Mouse (Mus musculus) midbrain, embryonic 16.5 days (tissue): Measurements from ENCODE around the gene Zfp523. TPM values are rescaled to one million over a fixed set of nuclear protein-coding genes. Genes with fewer than 3 reads are reported as not detected.

Experiments used
- ATAC-seq: fragments of 200-750 bp; cut with Nextera tagmentation; 2 replicates; pipeline ENCODE4 v1.8.0; 2017; ENCODE audit warnings: moderate TSS enrichment
- H3K27ac ChIP-seq: fragments of 300-500 bp; sonication (generic); 2 replicates; pipeline ENCODE4 v1.5.1; 2014; ENCODE audit warnings: mild to moderate bottlenecking, low read length, mixed read lengths
- H3K27me3 ChIP-seq: fragments of 300-500 bp; sonication (generic); 2 replicates; pipeline ENCODE4 v1.6.1; 2014; ENCODE audit warnings: low read depth, low read length, mixed read lengths; ENCODE audit not compliant: control insufficient read depth, insufficient read depth
- H3K36me3 ChIP-seq: fragments of 300-500 bp; sonication (generic); 2 replicates; pipeline ENCODE4 v1.6.1; 2014; ENCODE audit warnings: mild to moderate bottlenecking, low read length, moderate library complexity, mixed read lengths; ENCODE audit not compliant: control insufficient read depth, insufficient read depth
- H3K4me1 ChIP-seq: fragments of 300-500 bp; sonication (generic); 2 replicates; pipeline ENCODE4 v1.6.1; 2014; ENCODE audit warnings: mild to moderate bottlenecking, low read length, mixed read lengths; ENCODE audit not compliant: control insufficient read depth, insufficient read depth
- H3K4me2 ChIP-seq: fragments of 300-500 bp; sonication (generic); 2 replicates; pipeline ENCODE4 v1.6.1; 2014; ENCODE audit warnings: mild to moderate bottlenecking, low read length, mixed read lengths
- H3K4me3 ChIP-seq: fragments of 300-500 bp; sonication (generic); 2 replicates; pipeline ENCODE4 v1.5.1; 2014; ENCODE audit warnings: low read depth, mild to moderate bottlenecking, low read length, moderate library complexity, mixed read lengths
- H3K9ac ChIP-seq: fragments of 300-500 bp; sonication (generic); 2 replicates; pipeline ENCODE4 v1.6.1; 2014; ENCODE audit warnings: low read depth, low read length, mixed read lengths
- H3K9me3 ChIP-seq: fragments of 300-500 bp; sonication (generic); replicated peaks from 2 replicates; pipeline ENCODE4 v1.6.1; 2014; ENCODE audit warnings: mild to moderate bottlenecking, low read length, mixed read lengths; ENCODE audit not compliant: control insufficient read depth, poor library complexity, severe bottlenecking
- WGBS: fragments of 180-500 bp; shearing (Covaris S2); extraction: QIAGEN DNeasy Blood & Tissue Kit; methylation state at CpG from one replicate; pipeline ENCODE4 v1.1.7; 2014; 5-methylcytosine and 5-hydroxymethylcytosine counted together
- polyA plus RNA-seq: library from polyadenylated mRNA; unstranded; fragments of >200 nt; fragmentation: Nextera tagmentation; extraction: Ambion mirVana; gene quantifications from 2 replicates; pipeline ENCODE4 v1.2.1, GENCODE M21; 2015

The Zfp523 gene
- polyA plus RNA-seq, 1 experiment from 2014 or later: 42.1 TPM

DNA sequence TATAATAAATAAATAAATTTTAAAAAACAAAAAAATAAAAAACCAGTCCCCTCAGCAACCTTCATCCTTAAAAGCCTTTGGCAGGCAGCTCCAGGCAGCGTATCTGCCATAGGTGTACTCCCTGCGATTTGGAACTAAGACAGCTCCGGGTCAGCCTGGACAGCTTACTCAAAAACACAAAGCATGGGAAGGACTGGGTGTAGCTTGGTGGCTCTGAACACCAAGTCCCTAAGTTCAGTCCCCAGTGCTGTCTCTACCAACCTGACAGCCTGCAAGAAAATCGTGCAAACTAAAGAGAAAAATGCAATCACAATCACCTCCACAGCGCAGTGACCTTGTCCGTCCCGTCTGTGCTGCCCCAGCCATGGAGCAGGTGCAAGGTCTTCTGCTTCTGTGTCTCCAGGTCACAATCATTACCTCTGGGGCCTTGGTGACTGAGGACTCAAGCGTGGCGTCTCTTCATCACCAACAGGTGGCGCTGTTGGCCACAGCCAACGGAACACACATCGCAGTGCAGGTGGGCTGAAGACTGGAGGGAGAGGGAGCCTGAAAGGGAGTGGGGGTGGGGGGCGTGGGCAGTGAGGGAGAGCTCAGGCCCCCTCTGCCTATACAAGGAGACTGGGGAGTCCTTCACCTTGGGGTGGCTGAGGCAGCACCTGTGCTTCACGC lies 27.3 kb downstream of the Zfp523 start:
- H3K36me3 ChIP-seq: peaks cover 27% of the 10 kb centered on the region
- no peak overlapping the region for H3K9ac ChIP-seq
- no peak overlapping the region for H3K4me3 ChIP-seq
- 40% methylated on average over 14 of the region's 14 CpGs for WGBS
- no peak overlapping the region for H3K4me2 ChIP-seq
- no peak for ATAC-seq
- H3K4me1 ChIP-seq: no peaks in the 10 kb centered on the region
- no peak overlapping the region for H3K27ac ChIP-seq
- no peaks in the 10 kb centered on the region for H3K9me3 ChIP-seq
- no peaks in the 10 kb centered on the region for H3K27me3 ChIP-seq

- WGBS: 90% methylated on average over 8 of the region's 8 CpGs
- H3K27me3 ChIP-seq: no peaks in the 10 kb centered on the region
Measured at GRCm38 (mm10) chr17:28205443-28205842, 28.5 kb downstream of the Zfp523 start.

GRCm38 (mm10) chr17:28207092-28207491 lies 30.2 kb downstream of the Zfp523 start:
- 0 out of 2 replicates have a peak, but pooled peaks cover 7% of the 10 kb centered on the region for H3K36me3 ChIP-seq
- 72% methylated on average over 8 of the region's 8 CpGs for WGBS
- no peaks in the 10 kb centered on the region for H3K9me3 ChIP-seq
- no peak overlapping the region for H3K4me2 ChIP-seq
- no peak overlapping the region for H3K27ac ChIP-seq
- H3K27me3 ChIP-seq: no peaks in the 10 kb centered on the region
- H3K4me3 ChIP-seq: no peak overlapping the region
- H3K9ac ChIP-seq: no peak overlapping the region
- ATAC-seq: no peak
- H3K4me1 ChIP-seq: no peaks in the 10 kb centered on the region

More at GRCm38 (mm10) chr17:28205443-28205842, 28.5 kb downstream of the Zfp523 start:
- ATAC-seq: no peak
- no peaks in the 10 kb centered on the region for H3K9me3 ChIP-seq
- no peaks in the 10 kb centered on the region for H3K4me1 ChIP-seq
- H3K4me3 ChIP-seq: no peak overlapping the region
- H3K4me2 ChIP-seq: no peak overlapping the region
- H3K36me3 ChIP-seq: peaks cover 19% of the 10 kb centered on the region
- no peak overlapping the region for H3K9ac ChIP-seq
- H3K27ac ChIP-seq: no peak overlapping the region

- Histone ChIP-seq H3K27ac (no peak within 1 kb of the TSS; the same call in 1 of the 2 replicates), H3K9me3 (no peaks in the 10 kb centered on the region), H3K36me3 (0 out of 2 replicates have a peak, but pooled peaks cover 7% of the 10 kb centered on the region), H3K4me2 (peak within 1 kb of the TSS; percentile 32), H3K9ac (peak within 1 kb of the TSS; percentile 8; the same call in 1 of the 2 replicates), H3K4me3 (peak within 1 kb of the TSS; percentile 8; the same call in 1 of the 2 replicates), H3K4me1 (no peaks in the 10 kb centered on the region), H3K27me3 (no peaks in the 10 kb centered on the region)
- ATAC-seq: peak; percentile 50; the same call in 1 of the 2 replicates
- 24% methylated on average over 26 of the region's 26 CpGs for WGBS
Measured at GRCm38 (mm10) chr17:28207591-28208313, 30.8 kb downstream of the Zfp523 start, which contains the start of gene Def6. Def6 (plus strand) TSS chr17:28207778.

DNA sequence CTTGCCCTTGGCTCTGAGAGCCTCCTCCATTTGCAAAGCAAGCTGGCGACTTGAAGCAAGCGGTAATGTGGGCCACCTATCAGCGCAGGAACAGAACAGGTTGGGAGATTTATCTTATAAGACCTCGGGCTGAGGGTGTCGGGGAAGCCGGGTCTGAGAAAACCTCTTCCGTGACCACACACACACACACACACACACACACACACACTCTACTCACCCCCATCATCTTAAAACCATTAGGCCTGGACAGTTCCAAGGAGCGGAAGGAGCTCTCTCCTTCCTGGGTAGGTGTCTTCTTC lies 31.3 kb downstream of the Zfp523 start:
- Histone ChIP-seq H3K36me3 (0 out of 2 replicates have a peak, but pooled peaks cover 4% of the 10 kb centered on the region), H3K4me2 (peak overlapping the region; percentile 32), H3K4me1 (no peaks in the 10 kb centered on the region), H3K27me3 (no peaks in the 10 kb centered on the region), H3K9ac (no peak overlapping the region), H3K9me3 (no peaks in the 10 kb centered on the region), H3K27ac (no peak overlapping the region), H3K4me3 (no peak overlapping the region; the same call in 1 of the 2 replicates)
- whole genome bisulfite sequencing: 84% methylated on average over 8 of the region's 8 CpGs
- ATAC-seq: no peak

DNA sequence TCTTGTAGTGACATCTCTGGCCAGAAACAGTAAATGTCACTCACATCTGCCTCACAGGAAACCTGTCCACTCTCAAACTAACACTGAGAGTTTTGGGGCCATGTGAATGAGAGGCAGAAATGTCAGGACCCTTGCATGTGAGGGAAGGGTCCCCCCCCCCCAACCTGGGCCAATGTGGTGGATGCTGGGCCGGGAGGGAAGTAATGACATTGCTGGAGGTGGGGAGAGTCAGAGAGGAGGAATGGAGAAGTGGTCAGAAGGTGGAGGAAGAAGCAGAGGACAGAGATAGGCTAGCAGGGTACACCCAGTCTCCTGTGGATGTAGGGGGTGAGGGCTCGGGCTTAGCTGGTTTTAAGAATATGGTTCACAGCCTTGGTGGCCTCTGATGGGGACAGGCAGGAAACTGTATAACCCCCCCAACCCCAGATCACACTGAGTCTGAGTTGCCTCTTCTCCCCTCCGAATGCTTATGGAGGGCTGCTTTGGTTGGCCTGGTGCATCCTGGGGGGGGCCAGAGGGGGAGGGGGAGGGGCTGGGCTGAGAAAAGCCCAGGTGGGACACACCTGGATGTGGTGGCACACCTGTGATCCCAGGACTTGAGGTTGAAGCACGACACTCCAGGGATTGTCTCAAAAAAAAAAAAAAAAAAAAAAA lies 32.7 kb downstream of the Zfp523 start:
- Histone ChIP-seq H3K4me3 (no peak overlapping the region), H3K27ac (no peak overlapping the region), H3K9me3 (no peaks in the 10 kb centered on the region), H3K4me2 (no peak overlapping the region), H3K36me3 (0 out of 2 replicates have a peak, but pooled peaks cover 4% of the 10 kb centered on the region), H3K9ac (no peak overlapping the region), H3K27me3 (no peaks in the 10 kb centered on the region), H3K4me1 (no peaks in the 10 kb centered on the region)
- 72% methylated on average over 4 of the region's 4 CpGs for WGBS
- ATAC-seq: no peak

- H3K27me3 ChIP-seq: no peaks in the 10 kb centered on the region
- H3K4me3 ChIP-seq: no peak overlapping the region
- H3K4me2 ChIP-seq: no peak overlapping the region
- no peak overlapping the region for H3K27ac ChIP-seq
- H3K9ac ChIP-seq: no peak overlapping the region
- no peak for ATAC-seq
- H3K36me3 ChIP-seq: no peaks in the 10 kb centered on the region
- no peaks in the 10 kb centered on the region for H3K4me1 ChIP-seq
- WGBS: 80% methylated on average over 6 of the region's 6 CpGs
- H3K9me3 ChIP-seq: no peaks in the 10 kb centered on the region
Measured at GRCm38 (mm10) chr17:28211921-28212341, 35.0 kb downstream of the Zfp523 start.

- Histone ChIP-seq H3K9ac (no peak overlapping the region), H3K4me2 (no peak overlapping the region), H3K9me3 (no peaks in the 10 kb centered on the region), H3K4me3 (no peak overlapping the region), H3K27ac (no peak overlapping the region), H3K36me3 (no peaks in the 10 kb centered on the region), H3K4me1 (no peaks in the 10 kb centered on the region), H3K27me3 (no peaks in the 10 kb centered on the region)
- no peak for ATAC-seq
- WGBS: 73% methylated on average over 9 of the region's 9 CpGs
Measured at GRCm38 (mm10) chr17:28212391-28212790, 35.5 kb downstream of the Zfp523 start.

DNA sequence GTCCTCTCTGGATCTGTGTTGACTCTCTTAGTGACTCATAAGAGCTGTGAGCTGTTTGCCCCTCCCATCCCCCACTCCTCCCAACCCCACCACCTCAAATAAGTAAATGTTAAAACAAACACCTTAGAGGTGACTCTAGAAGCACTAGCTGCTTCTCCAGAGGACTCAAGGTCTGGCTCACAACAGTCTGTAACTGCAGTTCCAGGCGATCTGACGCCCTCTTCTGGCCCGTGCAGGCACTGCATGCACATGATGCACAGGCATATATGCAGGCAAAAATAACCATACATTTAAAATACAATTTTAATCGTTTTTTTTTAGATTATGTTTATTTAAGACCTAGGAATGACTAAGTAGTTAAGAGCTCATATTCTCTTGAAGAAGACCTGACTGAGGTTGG lies 36.3 kb downstream of the Zfp523 start:
- no peak overlapping the region for H3K27ac ChIP-seq
- H3K4me2 ChIP-seq: no peak overlapping the region
- no peaks in the 10 kb centered on the region for H3K27me3 ChIP-seq
- no peak overlapping the region for H3K9ac ChIP-seq
- H3K36me3 ChIP-seq: no peaks in the 10 kb centered on the region
- 38% methylated on average over 4 of the region's 4 CpGs for WGBS
- ATAC-seq: no peak
- no peak overlapping the region for H3K4me3 ChIP-seq
- H3K9me3 ChIP-seq: no peaks in the 10 kb centered on the region
- no peaks in the 10 kb centered on the region for H3K4me1 ChIP-seq
